ENCODE assay signal across 10 mouse cellular contexts in the genomic region with DNA sequence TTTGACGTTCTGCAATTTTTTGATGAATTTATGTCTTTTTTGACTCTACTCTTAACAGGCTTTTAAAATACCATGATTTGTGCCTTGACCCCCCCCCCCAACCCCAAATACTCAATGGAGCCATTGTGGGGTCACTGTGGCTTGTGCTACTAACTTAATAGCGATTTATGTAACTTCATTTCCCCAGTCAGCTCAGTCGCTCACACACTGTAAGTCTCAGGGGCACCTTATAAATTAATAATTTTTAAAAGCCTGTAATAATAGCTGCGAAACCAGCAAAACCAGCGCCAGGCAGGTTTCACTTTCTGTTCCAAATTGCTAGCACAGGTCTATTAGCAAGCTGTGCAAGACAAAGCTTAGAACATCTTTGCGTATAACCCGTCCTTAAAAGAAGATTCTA.
"Had no signal": no experiment of that assay in that cellular context is flagged by ENCODE, and none has a peak within 500 bp of the region (broad histone marks: within the 10 kb centered on the region; RNA-seq: fewer than 3 reads in every experiment).

No protein-coding gene starts in this region.

- DNase-seq: liver; lung, adult 18-20 months; thymus, postnatal 4 days had no signal

- H3K4me3 ChIP-seq: left cerebral cortex, adult 2 months; myocyte; neural tube, embryonic 12.5 days had no signal

- H3K36me3 ChIP-seq: neural tube, embryonic 12.5 days had no signal

- H3K4me2 ChIP-seq: neural tube, embryonic 12.5 days had no signal

- H3K4me1 ChIP-seq: neural tube, embryonic 12.5 days had no signal

- H3K9me3 ChIP-seq: neural tube, embryonic 12.5 days had no signal

- H3K9ac ChIP-seq: liver, embryonic 14.5 days; neural tube, embryonic 12.5 days had no signal

- ATAC-seq: inflammation-experienced regulatory T-cells, adult 6 months; intestine, postnatal 0 days had no signal

- H3K27ac ChIP-seq: left cerebral cortex, adult 2 months; liver, embryonic 14.5 days; neural tube, embryonic 12.5 days; stomach, postnatal 0 days had no signal

- H3K27me3 ChIP-seq: neural tube, embryonic 12.5 days had no signal
